Mouse (Mus musculus) intestine, embryonic 16.5 days (tissue): ENCODE measurements at regions not wholly inside any gene's neighbourhood (a gene's known extent, or its start where the extent isn't known, plus 50 kb on each side); places are given as distances from the start of the nearest gene placed in this dataset.
A peak's percentile ranks its signal among the peaks of the same experiment; 100 is the strongest.

Source experiments
- ATAC-seq: fragments of 200-750 bp; cut with Nextera tagmentation; 2 replicates; pipeline ENCODE4 v1.8.0; 2017; ENCODE audit warnings: moderate TSS enrichment, moderate library complexity
- H3K27ac ChIP-seq: fragments of 300-500 bp; sonication (generic); 2 replicates; pipeline ENCODE4 v1.5.1; 2014; ENCODE audit warnings: mild to moderate bottlenecking, low read length
- H3K27me3 ChIP-seq: fragments of 300-500 bp; sonication (generic); replicated peaks from 2 replicates; pipeline ENCODE4 v1.6.1; 2014; ENCODE audit warnings: low read length, control low read depth, mixed read lengths; ENCODE audit not compliant: control insufficient read depth, insufficient read depth
- H3K36me3 ChIP-seq: fragments of 300-500 bp; sonication (generic); 2 replicates; pipeline ENCODE4 v1.6.1; 2014; ENCODE audit warnings: low read length, control low read depth; ENCODE audit not compliant: control insufficient read depth, insufficient read depth
- H3K4me1 ChIP-seq: fragments of 300-500 bp; sonication (generic); 2 replicates; pipeline ENCODE4 v1.6.1; 2014; ENCODE audit warnings: low read length, control low read depth, mixed read lengths; ENCODE audit not compliant: control insufficient read depth, insufficient read depth
- H3K4me2 ChIP-seq: fragments of 300-500 bp; sonication (generic); 2 replicates; pipeline ENCODE4 v1.6.1; 2014; ENCODE audit warnings: low read depth, low read length, control low read depth
- H3K4me3 ChIP-seq: fragments of 300-500 bp; sonication (generic); 2 replicates; pipeline ENCODE4 v1.5.1; 2014; ENCODE audit warnings: mild to moderate bottlenecking, low read length
- H3K9ac ChIP-seq: fragments of 300-500 bp; sonication (generic); 2 replicates; pipeline ENCODE4 v1.6.1; 2014; ENCODE audit warnings: low read depth, low read length
- H3K9me3 ChIP-seq: fragments of 300-500 bp; sonication (generic); 2 replicates; pipeline ENCODE4 v1.6.1; 2016; ENCODE audit warnings: low read length, control low read depth; ENCODE audit not compliant: control insufficient read depth
- WGBS: fragments of 180-500 bp; shearing (Covaris S2); extraction: QIAGEN DNeasy Blood & Tissue Kit; methylation state at CpG from one replicate; pipeline ENCODE4 v1.1.7; 2014; 5-methylcytosine and 5-hydroxymethylcytosine counted together

DNA sequence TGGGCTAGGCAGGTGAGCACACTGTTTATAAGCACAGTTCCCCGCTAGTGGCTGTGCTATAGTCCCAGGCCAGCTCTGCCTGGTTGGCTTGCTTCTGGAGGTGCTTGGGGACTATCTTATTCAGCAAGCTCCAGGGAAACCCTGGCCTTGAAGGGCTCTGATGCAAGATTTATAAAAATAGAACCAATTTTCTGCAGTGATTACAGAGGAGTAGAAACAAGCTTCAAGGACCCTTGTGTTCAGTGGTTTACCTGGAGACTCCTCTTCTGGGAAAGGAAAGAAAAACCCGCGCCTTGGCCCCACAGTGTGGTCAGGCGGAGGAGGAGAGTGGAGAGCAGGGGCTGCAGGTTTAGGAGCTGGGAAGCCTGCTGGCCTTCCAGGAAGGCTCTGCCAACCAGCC lies 178.2 kb upstream of the Ctnnb1 start:
- ATAC-seq: no peak

GRCm38 (mm10) chr9:120751686-120752484 lies 177.1 kb upstream of the Ctnnb1 start:
- H3K9me3 ChIP-seq: no peaks in the 10 kb centered on the region; the same call in 1 of the 2 replicates
- H3K4me2 ChIP-seq: no peak overlapping the region
- no peak overlapping the region for H3K4me3 ChIP-seq
- WGBS: 87% methylated on average over 5 of the region's 5 CpGs
- no peaks in the 10 kb centered on the region for H3K4me1 ChIP-seq
- H3K9ac ChIP-seq: no peak overlapping the region
- H3K36me3 ChIP-seq: no peaks in the 10 kb centered on the region
- 0 out of 2 replicates have a peak, but pooled peaks have one; percentile 33 for ATAC-seq
- H3K27ac ChIP-seq: no peak overlapping the region
- H3K27me3 ChIP-seq: no peaks in the 10 kb centered on the region

More for the DNA sequence above, 178.2 kb upstream of the Ctnnb1 start:
- H3K27ac ChIP-seq: no peak overlapping the region
- H3K4me2 ChIP-seq: no peak overlapping the region
- no peaks in the 10 kb centered on the region for H3K4me1 ChIP-seq
- 89% methylated on average over 4 of the region's 4 CpGs for WGBS
- H3K4me3 ChIP-seq: no peak overlapping the region
- H3K9me3 ChIP-seq: no peaks in the 10 kb centered on the region
- no peaks in the 10 kb centered on the region for H3K36me3 ChIP-seq
- no peak overlapping the region for H3K9ac ChIP-seq
- H3K27me3 ChIP-seq: no peaks in the 10 kb centered on the region

GRCm38 (mm10) chr9:120754151-120754550 lies 174.9 kb upstream of the Ctnnb1 start:
- ATAC-seq: no peak
- H3K4me1 ChIP-seq: peaks cover 4% of the 10 kb centered on the region; the same call in 1 of the 2 replicates

DNA sequence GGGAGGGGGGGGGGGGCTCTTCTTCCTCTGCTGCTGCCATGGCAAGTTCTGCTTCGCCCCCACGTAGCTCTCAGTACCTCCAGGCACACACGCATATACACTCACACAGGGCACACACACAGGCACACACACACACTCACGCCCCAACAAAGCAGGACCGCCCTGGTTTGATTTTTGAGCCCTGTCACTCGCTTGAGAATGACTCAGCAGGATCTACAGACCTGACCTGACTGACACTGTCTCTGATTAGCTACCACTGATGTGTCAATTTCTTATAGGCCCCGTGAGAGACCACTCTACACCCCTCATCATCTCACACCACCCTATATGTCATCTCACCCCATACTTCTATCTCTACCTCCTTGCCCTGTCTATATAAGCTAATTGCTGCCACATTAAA lies 173.5 kb upstream of the Ctnnb1 start:
- H3K27ac ChIP-seq: no peak overlapping the region
- no peaks in the 10 kb centered on the region for H3K27me3 ChIP-seq
- ATAC-seq: no peak
- H3K36me3 ChIP-seq: no peaks in the 10 kb centered on the region
- H3K9me3 ChIP-seq: no peaks in the 10 kb centered on the region; the same call in 1 of the 2 replicates
- no peak overlapping the region for H3K4me2 ChIP-seq
- peaks cover 4% of the 10 kb centered on the region for H3K4me1 ChIP-seq
- WGBS: 85% methylated on average over 7 of the region's 7 CpGs
- no peak overlapping the region for H3K9ac ChIP-seq
- no peak overlapping the region for H3K4me3 ChIP-seq

More at GRCm38 (mm10) chr9:120754151-120754550, 174.9 kb upstream of the Ctnnb1 start:
- Histone ChIP-seq H3K27me3 (no peaks in the 10 kb centered on the region), H3K36me3 (no peaks in the 10 kb centered on the region), H3K4me2 (no peak overlapping the region), H3K9me3 (no peaks in the 10 kb centered on the region; the same call in 1 of the 2 replicates), H3K27ac (no peak overlapping the region), H3K4me3 (no peak overlapping the region), H3K9ac (no peak overlapping the region)

GRCm38 (mm10) chr9:120758003-120758402 lies 171.0 kb upstream of the Ctnnb1 start:
- Histone ChIP-seq H3K4me2 (no peak overlapping the region), H3K4me1 (peaks cover 4% of the 10 kb centered on the region), H3K9me3 (no peaks in the 10 kb centered on the region; the same call in 1 of the 2 replicates), H3K27me3 (no peaks in the 10 kb centered on the region), H3K27ac (no peak overlapping the region; the same call in 1 of the 2 replicates), H3K4me3 (no peak overlapping the region), H3K36me3 (no peaks in the 10 kb centered on the region), H3K9ac (no peak overlapping the region)
- WGBS: 66% methylated on average over 3 of the region's 3 CpGs
- peak; percentile 79 for ATAC-seq

DNA sequence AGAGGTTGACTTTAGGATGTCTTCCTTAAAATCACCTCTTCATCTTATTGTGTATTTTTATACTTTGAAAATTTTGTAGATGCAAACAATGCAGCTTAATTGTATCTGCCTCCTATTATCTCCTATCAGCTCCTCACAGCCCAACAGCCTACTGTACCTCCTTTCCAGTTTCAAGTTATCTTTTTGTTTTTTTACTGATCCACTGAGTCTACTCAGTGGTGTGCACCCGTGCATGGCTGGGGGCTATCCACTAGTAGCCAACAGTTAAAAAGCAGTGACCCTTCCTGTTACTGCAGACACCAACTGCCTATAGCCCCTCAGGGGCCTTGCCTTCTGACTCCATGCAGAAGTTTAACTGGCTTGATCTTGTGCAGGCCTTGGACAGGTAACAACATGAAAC lies 170.4 kb upstream of the Ctnnb1 start:
- H3K27ac ChIP-seq: peak overlapping the region; percentile 30
- H3K27me3 ChIP-seq: no peaks in the 10 kb centered on the region
- ATAC-seq: no peak
- H3K4me2 ChIP-seq: no peak overlapping the region
- H3K36me3 ChIP-seq: no peaks in the 10 kb centered on the region
- no peaks in the 10 kb centered on the region; the same call in 1 of the 2 replicates for H3K9me3 ChIP-seq
- H3K9ac ChIP-seq: no peak overlapping the region
- no peak overlapping the region for H3K4me3 ChIP-seq
- H3K4me1 ChIP-seq: peaks cover 4% of the 10 kb centered on the region
- 50% methylated on average over 1 of the region's 1 CpGs for WGBS

DNA sequence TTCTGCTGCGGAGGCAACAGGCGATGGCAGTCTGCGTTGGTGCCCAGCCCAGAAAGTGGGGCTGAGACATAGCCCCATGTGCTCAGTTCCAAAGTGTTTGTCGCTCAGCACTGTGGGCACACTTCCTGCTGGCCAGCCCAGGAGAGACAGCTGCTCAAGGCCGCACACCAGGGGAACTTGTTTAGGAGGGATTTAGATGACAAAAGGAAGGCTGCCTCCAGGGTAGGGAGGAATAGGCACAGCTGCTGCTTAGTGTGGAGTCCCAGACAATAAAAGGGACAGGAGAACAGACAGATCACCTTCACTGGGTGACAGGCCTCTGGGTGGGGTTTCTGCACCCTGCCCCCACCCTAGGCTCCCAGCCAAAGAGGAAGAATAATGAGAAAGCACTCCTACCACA lies 169.2 kb upstream of the Ctnnb1 start:
- Histone ChIP-seq H3K27me3 (no peaks in the 10 kb centered on the region), H3K4me1 (peaks cover 15% of the 10 kb centered on the region), H3K27ac (peak overlapping the region; percentile 60), H3K4me2 (no peak overlapping the region), H3K36me3 (no peaks in the 10 kb centered on the region), H3K9me3 (no peaks in the 10 kb centered on the region; the same call in 1 of the 2 replicates), H3K9ac (no peak overlapping the region), H3K4me3 (no peak overlapping the region)
- ATAC-seq: peak; percentile 79
- 63% methylated on average over 5 of the region's 5 CpGs for WGBS

- no peak overlapping the region for H3K27ac ChIP-seq
- WGBS: 69% methylated on average over 2 of the region's 2 CpGs
These were observed 165.2 kb upstream of the Ctnnb1 start for GRCm38 (mm10) chr9:120763802-120764201.

GRCm38 (mm10) chr9:120764663-120765062 lies 164.4 kb upstream of the Ctnnb1 start:
- Histone ChIP-seq H3K4me3 (no peak overlapping the region), H3K4me2 (no peak overlapping the region), H3K9me3 (no peaks in the 10 kb centered on the region), H3K4me1 (peaks cover 22% of the 10 kb centered on the region), H3K27ac (no peak overlapping the region; the same call in 1 of the 2 replicates), H3K9ac (no peak overlapping the region), H3K27me3 (no peaks in the 10 kb centered on the region), H3K36me3 (no peaks in the 10 kb centered on the region)
- no peak for ATAC-seq
- WGBS: 29% methylated on average over 9 of the region's 9 CpGs

More at GRCm38 (mm10) chr9:120763802-120764201, 165.2 kb upstream of the Ctnnb1 start:
- ATAC-seq: 0 out of 2 replicates have a peak, but pooled peaks have one; percentile 4
- Histone ChIP-seq H3K4me3 (no peak overlapping the region), H3K4me1 (peaks cover 16% of the 10 kb centered on the region), H3K9me3 (no peaks in the 10 kb centered on the region), H3K9ac (no peak overlapping the region), H3K27me3 (no peaks in the 10 kb centered on the region), H3K4me2 (no peak overlapping the region), H3K36me3 (no peaks in the 10 kb centered on the region)
